Mouse (Mus musculus) testis, adult 2 months (tissue): ENCODE measurements around the gene Tmem115.

Source experiments
- CTCF ChIP-seq: fragments of 200-500 bp; IDR thresholded peaks from 2 replicates; pipeline ENCODE4 v1.5.1; 2012; ENCODE audit warnings: low read depth, mild to moderate bottlenecking, inconsistent platforms, low read length, moderate library complexity; ENCODE audit not compliant: control insufficient read depth, insufficient read depth, insufficient replicate concordance
- POLR2A ChIP-seq: fragments of 200-500 bp; IDR thresholded peaks from 2 replicates; pipeline ENCODE4 v1.6.1; 2012; ENCODE audit warnings: low read depth, mild to moderate bottlenecking, inconsistent platforms, low read length, moderate library complexity; ENCODE audit not compliant: control insufficient read depth

GRCm38 (mm10) chr9:107500708-107501286 is 32.9 kb upstream of the Tmem115 start:
- TF ChIP-seq POLR2A: no peak
- TF ChIP-seq CTCF: no peak
